Mouse (Mus musculus) megakaryocyte, embryonic 14.5 days (primary cell): ENCODE data around the gene Sec16a. TPM values are rescaled to one million over a fixed set of nuclear protein-coding genes. Genes with fewer than 3 reads are reported as not detected.
A peak's percentile ranks its signal among the peaks of the same experiment; 100 is the strongest.

Experiments used
- H3K27me3 ChIP-seq: replicated peaks from 2 replicates; pipeline ENCODE3; 2012; ENCODE audit warnings: inconsistent platforms
- H3K36me3 ChIP-seq: replicated peaks from 2 replicates; pipeline ENCODE3; 2012; ENCODE audit warnings: low read length, inconsistent platforms, mixed read lengths
- H3K4me1 ChIP-seq: 2 replicates; pipeline ENCODE4 v1.6.1; 2012; ENCODE audit warnings: inconsistent platforms
- H3K4me3 ChIP-seq: replicated peaks from 2 replicates; pipeline ENCODE3; 2012; ENCODE audit warnings: moderate library complexity, mild to moderate bottlenecking, inconsistent platforms
- H3K9me3 ChIP-seq: 2 replicates; pipeline ENCODE4 v1.6.1; 2012; ENCODE audit warnings: inconsistent platforms
- FLI1 ChIP-seq: IDR thresholded peaks from 2 replicates; pipeline ENCODE4 v1.6.1; 2012; ENCODE audit warnings: low read length, inconsistent platforms, mixed read lengths
- GATA1 ChIP-seq: IDR thresholded peaks from 3 replicates; pipeline ENCODE4 v1.6.1; 2012; ENCODE audit warnings: mixed read lengths, low read length, inconsistent platforms, borderline replicate concordance
- polyA plus RNA-seq: library from polyadenylated mRNA; stranded (reverse); fragments of >175 nt; gene quantifications from 2 replicates; pipeline ENCODE4 v1.2.3, GENCODE M21; 2012; ENCODE audit warnings: low replicate concordance; ENCODE audit not compliant: insufficient read depth

Sec16a gene
- polyA plus RNA-seq, 1 experiment: 26.1 TPM

DNA sequence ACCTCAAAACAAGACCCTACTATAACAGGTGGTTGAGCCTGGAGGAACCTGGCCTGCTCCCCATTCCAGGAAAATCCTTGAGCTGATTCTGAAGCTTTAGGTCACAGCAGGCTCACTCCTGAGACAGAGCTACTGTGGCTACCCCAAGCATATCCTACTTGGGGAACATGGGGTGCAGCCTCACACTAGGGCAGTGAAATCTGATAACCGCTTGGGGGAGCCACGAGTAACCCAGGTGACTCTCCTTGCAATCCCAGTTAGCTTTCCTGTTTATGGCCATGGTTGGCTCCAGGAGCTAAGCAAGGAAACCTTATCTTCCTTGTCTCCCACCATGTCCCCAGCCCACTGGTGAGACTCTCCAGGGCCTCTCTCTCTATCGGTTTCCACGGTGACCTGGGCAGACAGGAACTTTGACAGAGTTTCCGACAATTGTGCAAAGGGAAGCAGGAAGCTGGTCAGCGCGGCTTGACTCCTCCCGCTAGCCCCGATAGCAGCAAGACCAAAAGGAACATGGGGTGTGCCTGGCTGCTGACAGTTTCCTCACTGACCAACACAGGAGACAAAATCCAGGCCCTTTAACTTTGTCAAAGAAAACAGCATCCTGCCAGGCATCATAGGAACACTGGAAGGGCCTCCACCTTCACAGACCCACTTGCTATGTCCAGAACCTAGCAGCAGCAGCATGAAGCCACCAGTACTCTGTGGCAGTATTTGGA lies 29.9 kb upstream of the Sec16a start:
- Histone ChIP-seq H3K4me3 (peak overlapping the region; percentile 21), H3K9me3 (no peaks in the 10 kb centered on the region), H3K4me1 (peaks cover 47% of the 10 kb centered on the region), H3K27me3 (peaks cover 84% of the 10 kb centered on the region), H3K36me3 (peaks cover 85% of the 10 kb centered on the region)
- no peak for TF ChIP-seq FLI1
- no peak for TF ChIP-seq GATA1

DNA sequence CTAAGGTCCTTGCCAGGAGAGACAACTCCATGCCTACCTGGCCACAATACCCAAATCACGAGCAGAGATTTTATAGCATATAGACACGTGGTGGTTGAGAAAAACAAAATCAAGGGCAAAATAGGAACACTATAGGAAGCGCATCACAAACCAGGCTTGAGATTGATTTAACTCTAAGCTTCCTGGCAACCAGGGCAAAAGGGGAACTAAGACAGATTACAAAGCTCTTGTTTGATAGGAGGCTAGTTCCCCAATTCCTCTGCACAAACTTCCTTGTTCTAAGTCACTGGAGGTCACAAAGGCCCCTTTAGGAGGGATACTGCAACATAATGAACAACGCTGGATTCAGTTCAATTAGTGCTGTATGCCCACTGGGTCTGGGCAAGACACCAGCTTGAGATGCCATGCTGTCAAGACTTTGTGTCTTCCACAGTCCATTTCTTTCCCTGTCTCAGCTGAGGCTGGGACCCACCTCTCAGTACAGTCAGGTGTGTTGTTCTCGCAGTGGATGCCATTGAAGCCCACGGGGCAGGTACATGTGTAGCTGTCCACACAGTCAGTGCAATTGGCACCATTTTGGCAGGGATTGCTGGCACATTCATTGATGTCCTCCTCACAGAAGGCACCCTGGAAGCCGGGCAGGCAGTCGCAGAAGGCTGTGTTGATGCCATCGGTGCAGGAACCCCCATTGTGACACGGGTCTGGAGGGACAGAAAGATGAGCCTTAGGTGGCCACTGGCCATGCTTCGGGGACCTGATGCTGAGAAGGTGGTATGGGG lies 27.5 kb upstream of the Sec16a start:
- TF ChIP-seq GATA1 (no peak), FLI1 (no peak)
- Histone ChIP-seq H3K27me3 (peaks cover 85% of the 10 kb centered on the region), H3K9me3 (no peaks in the 10 kb centered on the region), H3K4me1 (peaks cover 38% of the 10 kb centered on the region), H3K36me3 (peaks cover 85% of the 10 kb centered on the region), H3K4me3 (peak overlapping the region; percentile 44)

DNA sequence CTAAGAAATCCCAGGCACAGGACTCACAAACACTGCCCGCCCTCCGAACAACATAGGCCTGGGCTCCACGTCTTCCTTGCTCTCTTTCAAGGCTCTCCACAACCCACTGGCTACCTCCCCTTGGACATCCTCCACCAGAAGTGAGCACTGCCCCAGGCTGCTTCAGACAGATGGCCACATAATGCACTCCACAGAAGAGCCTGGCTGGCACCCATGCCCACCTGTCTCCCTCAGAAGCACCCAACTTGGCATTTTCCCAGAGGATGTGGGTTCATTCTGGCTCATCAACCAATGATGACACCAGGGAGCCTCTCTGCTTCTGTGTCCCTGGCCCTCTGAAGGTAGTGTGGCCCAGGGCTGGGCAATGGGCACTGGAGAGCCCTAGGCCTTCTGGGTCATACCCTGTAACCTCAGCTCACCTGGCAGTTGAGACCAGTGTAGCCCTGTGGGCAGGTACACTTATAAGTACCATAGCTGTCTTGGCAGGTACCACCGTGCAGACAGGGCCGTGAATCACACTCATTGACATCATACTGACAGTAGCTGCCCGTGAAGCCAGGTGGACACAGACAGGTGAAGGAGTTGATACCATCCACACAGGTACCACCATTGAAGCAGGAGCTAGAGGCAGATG lies 26.8 kb upstream of the Sec16a start:
- H3K4me1 ChIP-seq: peaks cover 34% of the 10 kb centered on the region
- H3K36me3 ChIP-seq: peaks cover 85% of the 10 kb centered on the region
- H3K27me3 ChIP-seq: peaks cover 85% of the 10 kb centered on the region
- no peaks in the 10 kb centered on the region for H3K9me3 ChIP-seq
- TF ChIP-seq FLI1 (no peak), GATA1 (no peak)
- H3K4me3 ChIP-seq: peak overlapping the region; percentile 44

DNA sequence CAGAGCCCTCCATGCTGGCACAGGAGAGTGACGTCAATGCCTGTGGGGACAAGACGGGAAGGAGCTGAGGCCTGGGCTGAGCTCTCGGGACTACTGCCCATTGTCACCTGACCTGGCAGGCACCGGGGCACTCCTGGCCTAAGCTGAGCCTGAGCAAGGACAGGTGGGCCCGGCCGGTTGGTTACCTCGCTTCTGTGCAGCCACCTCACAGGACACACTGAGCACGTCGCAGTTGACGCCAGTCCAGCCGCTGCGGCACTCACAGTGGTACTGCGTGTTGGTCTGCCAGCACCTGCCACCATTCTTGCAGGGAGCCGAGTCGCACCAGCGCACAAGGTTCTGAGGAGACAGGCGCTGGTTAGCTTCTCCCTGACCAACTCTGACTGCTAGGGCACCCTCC lies 26.0 kb upstream of the Sec16a start:
- no peaks in the 10 kb centered on the region for H3K9me3 ChIP-seq
- peak overlapping the region; percentile 50 for H3K4me3 ChIP-seq
- H3K27me3 ChIP-seq: peaks cover 85% of the 10 kb centered on the region
- peaks cover 31% of the 10 kb centered on the region for H3K4me1 ChIP-seq
- H3K36me3 ChIP-seq: peaks cover 85% of the 10 kb centered on the region
- no peak for TF ChIP-seq FLI1
- TF ChIP-seq GATA1: no peak

DNA sequence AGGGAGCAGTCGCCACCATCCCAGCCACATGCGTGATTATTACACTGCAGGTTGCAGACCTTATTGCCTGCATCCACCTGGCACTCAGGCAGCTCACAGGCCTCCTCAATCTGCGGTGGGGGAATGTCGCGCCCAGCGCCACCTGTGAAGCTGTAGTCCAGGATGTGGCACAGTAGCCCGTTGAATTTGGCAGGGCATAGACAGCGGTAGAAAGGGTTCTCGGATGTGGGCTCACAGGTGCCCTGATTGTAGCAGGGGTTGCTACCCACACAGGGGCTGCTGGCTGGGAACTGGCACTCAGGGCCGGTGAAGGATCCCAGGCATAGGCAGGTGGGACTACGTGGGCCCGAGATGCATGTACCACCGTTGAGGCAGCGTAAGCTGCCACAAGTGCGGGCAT lies 23.4 kb upstream of the Sec16a start:
- Histone ChIP-seq H3K9me3 (no peaks in the 10 kb centered on the region), H3K4me3 (no peak overlapping the region), H3K27me3 (peaks cover 80% of the 10 kb centered on the region), H3K36me3 (peaks cover 94% of the 10 kb centered on the region), H3K4me1 (peaks cover 16% of the 10 kb centered on the region; the same call in 1 of the 2 replicates)
- TF ChIP-seq FLI1 (no peak), GATA1 (no peak)

DNA sequence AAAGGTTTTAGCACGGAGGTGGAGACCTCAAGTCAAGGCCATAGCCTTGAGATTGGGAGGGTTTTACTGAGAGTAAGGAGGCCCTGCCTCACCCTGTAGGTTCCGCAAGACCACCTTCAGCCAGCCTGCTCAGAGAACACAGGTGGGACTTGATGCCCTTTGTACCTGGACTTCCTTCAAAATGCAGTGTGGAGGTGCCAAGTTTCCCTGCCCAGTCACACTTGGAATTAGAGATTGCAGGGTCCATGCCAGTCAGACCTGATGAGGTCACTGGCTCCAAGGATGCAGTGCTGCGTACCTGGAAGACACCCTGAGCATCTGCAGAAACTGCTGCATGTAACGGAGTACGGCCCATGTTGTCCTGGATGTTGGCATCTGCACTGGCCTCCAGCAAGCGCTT lies 18.4 kb upstream of the Sec16a start:
- H3K36me3 ChIP-seq: peaks cover 95% of the 10 kb centered on the region
- H3K4me1 ChIP-seq: peaks cover 27% of the 10 kb centered on the region
- no peak for TF ChIP-seq GATA1
- TF ChIP-seq FLI1: no peak
- no peaks in the 10 kb centered on the region for H3K9me3 ChIP-seq
- H3K4me3 ChIP-seq: no peak overlapping the region
- H3K27me3 ChIP-seq: peaks cover 47% of the 10 kb centered on the region

DNA sequence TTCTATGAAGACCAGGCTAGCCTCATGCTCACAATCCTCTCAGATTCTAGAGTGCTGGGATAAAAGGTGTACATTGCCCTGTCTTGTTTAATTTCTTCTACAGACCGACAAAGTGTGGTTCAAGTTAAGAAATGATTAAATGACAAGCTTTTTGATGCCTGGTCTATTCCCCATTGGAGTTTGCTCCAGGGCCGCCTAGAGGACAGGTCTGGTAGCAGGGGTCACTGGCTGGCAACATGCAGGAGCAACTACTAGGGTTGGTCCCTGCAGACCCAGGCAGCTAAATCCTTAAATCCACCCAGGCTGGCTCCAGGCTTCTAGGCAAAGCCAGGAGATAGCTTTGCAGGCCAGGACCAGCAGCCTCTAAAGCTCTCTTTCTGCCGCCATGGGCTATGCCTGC lies 18.0 kb upstream of the Sec16a start:
- Histone ChIP-seq H3K36me3 (peaks cover 95% of the 10 kb centered on the region), H3K4me3 (no peak overlapping the region), H3K4me1 (peaks cover 31% of the 10 kb centered on the region), H3K27me3 (peaks cover 43% of the 10 kb centered on the region), H3K9me3 (no peaks in the 10 kb centered on the region)
- TF ChIP-seq GATA1 (no peak), FLI1 (no peak)

DNA sequence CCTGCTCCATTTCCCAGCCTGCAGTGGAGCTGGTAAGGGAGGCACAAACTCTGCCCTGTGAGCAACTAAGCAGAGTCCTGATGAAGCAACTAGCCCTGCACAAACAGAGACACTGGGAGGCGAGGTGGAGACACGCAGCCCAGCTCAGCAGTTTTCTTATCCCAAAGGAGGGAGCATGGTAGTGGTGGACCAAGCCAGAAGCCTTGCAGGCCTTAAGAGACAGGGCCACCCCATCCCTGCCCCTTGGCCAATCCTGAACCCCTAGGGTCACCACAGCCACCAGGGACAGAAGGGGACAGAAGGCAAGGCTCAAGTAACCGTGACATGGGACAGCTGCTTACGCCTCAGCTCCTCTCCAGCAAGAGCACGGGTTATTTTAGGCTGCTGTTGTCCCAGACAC lies 16.7 kb upstream of the Sec16a start:
- no peaks in the 10 kb centered on the region for H3K9me3 ChIP-seq
- peaks cover 30% of the 10 kb centered on the region for H3K27me3 ChIP-seq
- H3K4me1 ChIP-seq: peaks cover 33% of the 10 kb centered on the region
- TF ChIP-seq GATA1 (no peak), FLI1 (no peak)
- peaks cover 92% of the 10 kb centered on the region for H3K36me3 ChIP-seq
- no peak overlapping the region for H3K4me3 ChIP-seq

DNA sequence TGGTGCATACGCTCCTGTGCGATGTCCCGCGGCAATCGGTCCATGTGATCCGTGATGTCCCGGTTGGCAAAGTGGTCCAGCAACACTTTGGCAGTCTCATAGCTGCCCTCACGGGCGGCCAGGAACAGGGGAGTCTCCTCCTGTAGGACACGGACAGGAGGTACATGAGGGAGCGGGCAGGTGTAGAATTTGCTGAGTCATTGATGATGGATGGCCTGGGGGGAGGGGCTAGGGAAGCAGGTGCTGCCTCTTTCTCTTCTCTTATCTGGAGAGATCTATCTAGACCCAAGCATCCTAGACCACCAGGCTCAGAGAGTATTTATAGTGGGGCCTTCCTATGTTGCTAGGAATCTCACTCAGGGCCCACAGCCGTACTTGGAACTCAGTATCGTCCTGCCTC lies 15.8 kb upstream of the Sec16a start:
- Histone ChIP-seq H3K4me3 (peak overlapping the region; percentile 29), H3K9me3 (no peaks in the 10 kb centered on the region), H3K27me3 (peaks cover 25% of the 10 kb centered on the region), H3K4me1 (peaks cover 32% of the 10 kb centered on the region), H3K36me3 (peaks cover 88% of the 10 kb centered on the region)
- no peak for TF ChIP-seq GATA1
- TF ChIP-seq FLI1: no peak

DNA sequence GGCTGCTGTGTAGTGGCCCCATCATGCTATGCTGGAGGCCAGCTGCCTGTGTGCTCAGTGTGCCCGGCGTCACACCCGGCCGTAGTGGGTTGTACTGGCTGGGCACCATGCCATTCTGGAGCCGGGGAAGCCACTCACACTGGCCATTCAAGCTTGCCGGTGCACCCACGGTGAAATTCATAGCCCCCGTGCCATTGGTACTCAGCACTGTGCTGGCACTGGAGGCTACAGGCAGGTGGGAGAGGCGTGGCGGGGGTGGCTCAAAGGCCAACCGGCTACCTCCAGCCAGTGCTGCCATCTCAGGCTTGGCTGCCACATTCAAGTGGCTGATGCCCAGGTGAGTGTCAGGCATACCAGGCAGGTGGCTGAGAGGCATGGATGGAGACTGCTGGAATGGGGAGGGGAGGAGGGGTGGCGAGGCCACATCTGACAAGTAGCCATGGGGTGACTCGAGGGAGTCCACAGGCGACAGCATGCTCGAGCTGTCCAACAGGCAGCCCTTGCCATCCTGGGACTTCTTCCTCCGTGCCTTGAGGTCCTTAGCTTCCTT lies 15.2 kb upstream of the Sec16a start:
- no peak overlapping the region for H3K4me3 ChIP-seq
- TF ChIP-seq GATA1 (no peak), FLI1 (no peak)
- H3K36me3 ChIP-seq: peaks cover 89% of the 10 kb centered on the region
- H3K4me1 ChIP-seq: peaks cover 32% of the 10 kb centered on the region
- H3K9me3 ChIP-seq: no peaks in the 10 kb centered on the region
- peaks cover 22% of the 10 kb centered on the region for H3K27me3 ChIP-seq
